Mouse (Mus musculus) embryo, embryonic 11 days (tissue): ENCODE measurements at regions not wholly inside any gene's neighbourhood (a gene's known extent, or its start where the extent isn't known, plus 50 kb on each side); places are given as distances from the start of the nearest gene placed in this dataset.
A peak's percentile ranks its signal among the peaks of the same experiment; 100 is the strongest.

ENCODE experiments used
- DNase-seq: peaks from one replicate; pipeline ENCODE4 v3.0.0-alpha.2; 2015

GRCm38 (mm10) chr2:47750997-47751623, 1062.8 kb upstream of the Acvr2a start:
- no peak for DNase-seq

- no peak for DNase-seq
Measured at GRCm38 (mm10) chr2:47755716-47756115, 1058.2 kb upstream of the Acvr2a start.

- DNase-seq = peak; percentile 8
Measured at GRCm38 (mm10) chr2:47756248-47756647, 1057.7 kb upstream of the Acvr2a start.

GRCm38 (mm10) chr2:47775766-47776165, 1038.1 kb upstream of the Acvr2a start:
- DNase-seq = no peak

GRCm38 (mm10) chr2:47776965-47777364, 1036.9 kb upstream of the Acvr2a start:
- no peak for DNase-seq

GRCm38 (mm10) chr2:47785848-47786247, 1028.1 kb upstream of the Acvr2a start:
- peak; percentile 76 for DNase-seq

GRCm38 (mm10) chr2:47822746-47823271, 991.1 kb upstream of the Acvr2a start:
- DNase-seq = no peak

- no peak for DNase-seq
Measured at GRCm38 (mm10) chr2:47832493-47832892, 981.4 kb upstream of the Acvr2a start.

GRCm38 (mm10) chr2:47833517-47833916, 980.4 kb upstream of the Acvr2a start:
- no peak for DNase-seq

GRCm38 (mm10) chr2:47834055-47834799, 979.7 kb upstream of the Acvr2a start:
- no peak for DNase-seq

- no peak for DNase-seq
Measured at GRCm38 (mm10) chr2:47857229-47857628, 956.7 kb upstream of the Acvr2a start.

- DNase-seq = no peak
Measured at GRCm38 (mm10) chr2:47862446-47862845, 951.5 kb upstream of the Acvr2a start.

- no peak for DNase-seq
Measured at GRCm38 (mm10) chr2:47878002-47878401, 935.9 kb upstream of the Acvr2a start.

GRCm38 (mm10) chr2:47879071-47879470, 934.8 kb upstream of the Acvr2a start:
- DNase-seq = no peak

- DNase-seq = no peak
Measured at GRCm38 (mm10) chr2:47879796-47880195, 934.1 kb upstream of the Acvr2a start.

GRCm38 (mm10) chr2:47888166-47888565, 925.7 kb upstream of the Acvr2a start:
- no peak for DNase-seq

GRCm38 (mm10) chr2:47891366-47891765, 922.5 kb upstream of the Acvr2a start:
- DNase-seq = peak; percentile 7

GRCm38 (mm10) chr2:47892879-47893278, 921.0 kb upstream of the Acvr2a start:
- DNase-seq = no peak

- DNase-seq = no peak
Measured at GRCm38 (mm10) chr2:47894806-47895205, 919.1 kb upstream of the Acvr2a start.

- no peak for DNase-seq
Measured at GRCm38 (mm10) chr2:47914270-47914669, 899.6 kb upstream of the Acvr2a start.

GRCm38 (mm10) chr2:47914986-47915485, 898.9 kb upstream of the Acvr2a start:
- DNase-seq = no peak

- no peak for DNase-seq
Measured at GRCm38 (mm10) chr2:47922965-47923364, 890.9 kb upstream of the Acvr2a start.

GRCm38 (mm10) chr2:47926620-47927019, 887.3 kb upstream of the Acvr2a start:
- DNase-seq = no peak

GRCm38 (mm10) chr2:47945061-47945460, 868.8 kb upstream of the Acvr2a start:
- peak; percentile 29 for DNase-seq
